Mouse (Mus musculus) erythroblast, embryonic 14.5 days (primary cell): ENCODE measurements around the gene Trappc6a.

Source experiments
- GATA1 ChIP-seq: IDR thresholded peaks from 2 replicates; pipeline ENCODE4 v1.6.1; 2012; ENCODE audit warnings: low read length, inconsistent platforms, mixed read lengths
- TAL1 ChIP-seq: IDR thresholded peaks from 3 replicates; pipeline ENCODE4 v1.6.1; 2012; ENCODE audit warnings: low read length, inconsistent platforms, mixed read lengths

- TF ChIP-seq GATA1 (no peak), TAL1 (no peak)
Measured at GRCm38 (mm10) chr7:19547344-19547969, 39.3 kb downstream of the Trappc6a start.
